Mouse (Mus musculus) CH12.LX (cell line): ENCODE measurements around the gene Pitpnm2. TPM values are rescaled to one million over a fixed set of nuclear protein-coding genes. Genes with fewer than 3 reads are reported as not detected.

Experiments used
- DNase-seq: peaks from one replicate; pipeline ENCODE4 v3.0.0-alpha.2; 2013; ENCODE audit errors: extremely low read depth
- H3K27ac ChIP-seq: 2 replicates; pipeline ENCODE4 v1.5.1; 2012; ENCODE audit warnings: low read depth, mild to moderate bottlenecking, control low read depth, moderate library complexity; ENCODE audit not compliant: insufficient read depth
- H3K27me3 ChIP-seq: replicated peaks from 2 replicates; pipeline ENCODE3; 2012; ENCODE audit warnings: inconsistent platforms
- H3K36me3 ChIP-seq, 2 experiments: replicated peaks in 1 of 2; 2 replicates each; pipeline versions ENCODE3 to v1.6.1; 2012; ENCODE audit warnings: inconsistent platforms in 1 of 2, low read length in 1 of 2, mild to moderate bottlenecking in 1 of 2, mixed read lengths in 1 of 2, moderate library complexity in 1 of 2; ENCODE audit not compliant: control insufficient read depth in 1 of 2, insufficient read depth in 1 of 2
- H3K4me1 ChIP-seq, 2 experiments: 2 replicates each; pipeline ENCODE4 v1.6.1; 2012; ENCODE audit warnings: inconsistent platforms in 1 of 2, moderate library complexity in 1 of 2; ENCODE audit not compliant: insufficient read depth in 2 of 2, control insufficient read depth in 1 of 2
- H3K4me2 ChIP-seq: 2 replicates; pipeline ENCODE4 v1.6.1; 2012; ENCODE audit warnings: low read depth, mild to moderate bottlenecking, control low read depth; ENCODE audit not compliant: poor library complexity, insufficient read depth, severe bottlenecking
- H3K4me3 ChIP-seq, 3 experiments: fragments of 150-350 bp in 1 of 3; sonication (generic) in 1 of 3; replicated peaks in 1 of 3; 2 replicates each; pipeline versions ENCODE3 to v1.5.1; 2011 to 2012; ENCODE audit warnings: low read depth in 2 of 3, low read length in 2 of 3, mild to moderate bottlenecking in 2 of 3, moderate library complexity in 2 of 3, control low read depth in 1 of 3, improper control_type of control experiment in 1 of 3, inconsistent platforms in 1 of 3, mixed read lengths in 1 of 3; ENCODE audit not compliant: poor library complexity in 1 of 3
- H3K79me2 ChIP-seq: replicated peaks from 2 replicates; pipeline ENCODE4 v1.6.1; 2012; ENCODE audit warnings: mild to moderate bottlenecking, moderate library complexity; ENCODE audit not compliant: control insufficient read depth, poor library complexity, insufficient read depth, severe bottlenecking; ENCODE audit errors: extremely low read depth
- H3K9ac ChIP-seq: 2 replicates; pipeline ENCODE4 v1.6.1; 2012; ENCODE audit warnings: low read depth, mild to moderate bottlenecking, control low read depth, moderate library complexity; ENCODE audit not compliant: insufficient read depth
- H3K9me3 ChIP-seq: replicated peaks from 2 replicates; pipeline ENCODE3; 2012; ENCODE audit warnings: low read length, inconsistent platforms, mixed read lengths
- BHLHE40 ChIP-seq: IDR thresholded peaks from 2 replicates; pipeline ENCODE4 v1.6.1; 2011; ENCODE audit warnings: mild to moderate bottlenecking, low read depth, low read length, improper control_type of control experiment
- CHD2 ChIP-seq: IDR thresholded peaks from 2 replicates; pipeline ENCODE4 v1.6.1; 2011; ENCODE audit warnings: low read length, improper control_type of control experiment
- CTCF ChIP-seq, 2 experiments: IDR thresholded peaks in 1 of 2; conservative IDR thresholded peaks in 1 of 2; 2 replicates each; pipeline ENCODE4 v1.5.1; 2011 to 2012; ENCODE audit warnings: low read depth in 2 of 2, low read length in 2 of 2, improper control_type of control experiment in 1 of 2, inconsistent platforms in 1 of 2, mild to moderate bottlenecking in 1 of 2, moderate library complexity in 1 of 2
- ELF1 ChIP-seq: IDR thresholded peaks from 2 replicates; pipeline ENCODE4 v1.6.1; 2014; ENCODE audit warnings: low read depth, mild to moderate bottlenecking, inconsistent platforms, low read length, improper control_type of control experiment
- HCFC1 ChIP-seq: IDR thresholded peaks from 2 replicates; pipeline ENCODE4 v1.6.1; 2012; ENCODE audit warnings: low read depth, mild to moderate bottlenecking, inconsistent platforms, low read length, improper control_type of control experiment
- IRF4 ChIP-seq: IDR thresholded peaks from 2 replicates; pipeline ENCODE4 v1.6.1; 2014; ENCODE audit warnings: low read depth, mild to moderate bottlenecking, inconsistent platforms, low read length, improper control_type of control experiment
- MAZ ChIP-seq: IDR thresholded peaks from 2 replicates; pipeline ENCODE4 v1.6.1; 2012; ENCODE audit warnings: low read depth, mild to moderate bottlenecking, inconsistent platforms, low read length, improper control_type of control experiment, moderate library complexity
- MEF2A ChIP-seq: IDR thresholded peaks from 2 replicates; pipeline ENCODE4 v1.6.1; 2014; ENCODE audit warnings: low read depth, mild to moderate bottlenecking, inconsistent platforms, low read length, improper control_type of control experiment, borderline replicate concordance
- NRF1 ChIP-seq: IDR thresholded peaks from 2 replicates; pipeline ENCODE4 v1.6.1; 2014; ENCODE audit warnings: low read depth, mild to moderate bottlenecking, inconsistent platforms, low read length, improper control_type of control experiment, moderate library complexity
- TCF12 ChIP-seq: IDR thresholded peaks from 2 replicates; pipeline ENCODE4 v1.6.1; 2014; ENCODE audit warnings: low read depth, mild to moderate bottlenecking, inconsistent platforms, low read length, improper control_type of control experiment
- USF1 ChIP-seq: IDR thresholded peaks from 2 replicates; pipeline ENCODE4 v1.6.1; 2014; ENCODE audit warnings: low read depth, mild to moderate bottlenecking, inconsistent platforms, low read length, improper control_type of control experiment
- USF2 ChIP-seq: conservative IDR thresholded peaks from 2 replicates; pipeline ENCODE4 v1.6.1; 2011; ENCODE audit warnings: low read depth, low read length, improper control_type of control experiment
- dilution Hi-C: fragments of 300-500 bp; cut with MboI; formaldehyde crosslinking; loops from 2 replicates; pipeline ENCODE4 v1.14.3; 2020; ENCODE audit warnings: low sequenced_read_pairs; ENCODE audit not compliant: extremely low pct_unique_long_range_greater_than_20kb, extremely low pct_ligation_motif_present
- in situ Hi-C: fragments of 300-500 bp; cut with MboI; formaldehyde crosslinking; loops from 3 replicates; pipeline ENCODE4 v1.14.3; 2019; ENCODE audit warnings: low sequenced_read_pairs, low pct_ligation_motif_present, low pct_unique_long_range_greater_than_20kb, mixed read lengths
- polyA plus RNA-seq: library from polyadenylated mRNA; unstranded; fragments of >175 nt; gene quantifications from 2 replicates; pipeline ENCODE4 v1.2.1, GENCODE M21; 2012; ENCODE audit warnings: low read depth; ENCODE audit not compliant: insufficient read length
- total RNA-seq, 2 experiments: library from RNA; depleted of rRNA; stranded (reverse); fragments of 300-350 nt in 1 of 2; fragments of >200 nt in 1 of 2; gene quantifications; 2 replicates each; pipeline ENCODE4 v1.2.3; 2012 to 2014

Gene Pitpnm2
- total and polyA plus RNA-seq, 3 experiments = 1.0 to 11.9 (median 5.3) TPM

- H3K9me3 ChIP-seq = no peaks in the 10 kb centered on the region
- H3K9ac ChIP-seq = no peak overlapping the region
- no peak overlapping the region for H3K4me2 ChIP-seq
- dilution Hi-C loops = no loop called here
- no peak for DNase-seq
- peaks cover 0 to 2% of the 10 kb centered on the region in 2 experiments for H3K36me3 ChIP-seq
- H3K27ac ChIP-seq = no peak overlapping the region
- no peaks in the 10 kb centered on the region for H3K27me3 ChIP-seq
- TF ChIP-seq HCFC1 (no peak), BHLHE40 (no peak)
- no peak overlapping the region for H3K4me3 ChIP-seq
- H3K79me2 ChIP-seq = no peaks in the 10 kb centered on the region
- H3K4me1 ChIP-seq = peaks cover 12 to 31% of the 10 kb centered on the region in 2 experiments
- in situ Hi-C loops = no loop called here
Measured at GRCm38 (mm10) chr5:124078794-124079416, 170.7 kb downstream of the Pitpnm2 start.

GRCm38 (mm10) chr5:124077856-124078460 is 171.6 kb downstream of the Pitpnm2 start:
- Histone ChIP-seq H3K27ac (no peak overlapping the region), H3K4me3 (no peak overlapping the region), H3K9ac (no peak overlapping the region), H3K36me3 (peaks cover 0 to 2% of the 10 kb centered on the region in 2 experiments), H3K9me3 (no peaks in the 10 kb centered on the region), H3K4me2 (no peak overlapping the region), H3K4me1 (peaks cover 12 to 36% of the 10 kb centered on the region in 2 experiments), H3K27me3 (no peaks in the 10 kb centered on the region), H3K79me2 (no peaks in the 10 kb centered on the region)
- dilution Hi-C loops (no loop called here), in situ Hi-C loops (no loop called here)
- no peak for TF ChIP-seq ELF1
- TF ChIP-seq TCF12 = no peak
- no peak for TF ChIP-seq MAZ
- no peak for TF ChIP-seq CHD2
- TF ChIP-seq USF1 = no peak
- TF ChIP-seq USF2 = no peak
- no peak for TF ChIP-seq NRF1
- TF ChIP-seq BHLHE40 = no peak
- no peak for DNase-seq

- TF ChIP-seq MEF2A (no peak), CTCF (conservative IDR thresholded peaks at IDR 0.05 in 1 of 2, IDR thresholded peaks at IDR 0.05 in 1 of 2; ENCODE audit: low read depth in 2 of 2, low read length in 2 of 2) (no peak), CHD2 (no peak), IRF4 (no peak)
- no peak overlapping the region for H3K4me2 ChIP-seq
- dilution Hi-C loops = no loop called here
- H3K4me1 ChIP-seq = peaks cover 12 to 36% of the 10 kb centered on the region in 2 experiments
- peaks cover 0 to 2% of the 10 kb centered on the region in 2 experiments for H3K36me3 ChIP-seq
- no peaks in the 10 kb centered on the region for H3K27me3 ChIP-seq
- H3K4me3 ChIP-seq = no peak overlapping the region
- no peaks in the 10 kb centered on the region for H3K79me2 ChIP-seq
- H3K9ac ChIP-seq = no peak overlapping the region
- in situ Hi-C loops = no loop called here
- H3K27ac ChIP-seq = no peak overlapping the region
- DNase-seq = no peak
- H3K9me3 ChIP-seq = no peaks in the 10 kb centered on the region
Measured at GRCm38 (mm10) chr5:124077241-124077640, 172.3 kb downstream of the Pitpnm2 start.
